Mouse (Mus musculus): ENCODE data around the gene En2.

En2 gene

GRCm38 (mm10) chr5:28159891-28160470 is 5.5 kb upstream of the En2 start:
- DNase-seq (ENCODE audit: low spot score in 2 of 2): no peak

- no peak for DNase-seq (ENCODE audit: low spot score in 2 of 2)
Observed at GRCm38 (mm10) chr5:28161383-28161937, 4.0 kb upstream of the En2 start.

GRCm38 (mm10) chr5:28161938-28162402 is 3.5 kb upstream of the En2 start:
- DNase-seq (ENCODE audit: low spot score in 2 of 2): no peak

GRCm38 (mm10) chr5:28163926-28164325 is 1.6 kb upstream of the En2 start:
- no peak for DNase-seq (ENCODE audit: low spot score in 2 of 2)

GRCm38 (mm10) chr5:28166256-28167231 is 1.1 kb downstream of the En2 start:
- DNase-seq (ENCODE audit: low spot score in 2 of 2): peak in 1 of 2 experiments; percentile 34

GRCm38 (mm10) chr5:28167611-28168252 is 2.2 kb downstream of the En2 start:
- DNase-seq (ENCODE audit: low spot score in 2 of 2): peak in 1 of 2 experiments; percentile 26

- DNase-seq (ENCODE audit: low spot score in 2 of 2): no peak
Observed at GRCm38 (mm10) chr5:28168253-28169165, 3.0 kb downstream of the En2 start.

- DNase-seq (ENCODE audit: low spot score in 2 of 2): no peak
Observed at GRCm38 (mm10) chr5:28169166-28169801, 3.8 kb downstream of the En2 start.

- DNase-seq (ENCODE audit: low spot score in 2 of 2): no peak
Observed at GRCm38 (mm10) chr5:28170081-28170480, 4.6 kb downstream of the En2 start.

- DNase-seq (ENCODE audit: low spot score in 2 of 2): no peak
Observed at GRCm38 (mm10) chr5:28170892-28171291, 5.4 kb downstream of the En2 start.

GRCm38 (mm10) chr5:28171667-28172066 is 6.2 kb downstream of the En2 start:
- no peak for DNase-seq (ENCODE audit: low spot score in 2 of 2)

- DNase-seq (ENCODE audit: low spot score in 2 of 2): no peak
Observed at GRCm38 (mm10) chr5:28172261-28172920, 6.9 kb downstream of the En2 start.

- no peak for DNase-seq (ENCODE audit: low spot score in 2 of 2)
Observed at GRCm38 (mm10) chr5:28172921-28173670, 7.6 kb downstream of the En2 start.

- no peak for DNase-seq (ENCODE audit: low spot score in 2 of 2)
Observed at GRCm38 (mm10) chr5:28173674-28174073, 8.2 kb downstream of the En2 start.

GRCm38 (mm10) chr5:28174086-28174485 is 8.6 kb downstream of the En2 start:
- DNase-seq (ENCODE audit: low spot score in 2 of 2): no peak

- DNase-seq (ENCODE audit: low spot score in 2 of 2): no peak
Observed at GRCm38 (mm10) chr5:28174876-28175569, 9.5 kb downstream of the En2 start.

GRCm38 (mm10) chr5:28175570-28175919 is 10.1 kb downstream of the En2 start:
- no peak for DNase-seq (ENCODE audit: low spot score in 2 of 2)

- no peak for DNase-seq (ENCODE audit: low spot score in 2 of 2)
Observed at GRCm38 (mm10) chr5:28176023-28176422, 10.5 kb downstream of the En2 start.

- no peak for DNase-seq (ENCODE audit: low spot score in 2 of 2)
Observed at GRCm38 (mm10) chr5:28176585-28176984, 11.1 kb downstream of the En2 start.
